Comparison of ENCODE assay signal across 8 mouse cellular contexts in genomic region chr7:70336571-70337240, GRCm38 (mm10). TPM values are rescaled to one million over a fixed set of nuclear protein-coding genes. Genes with fewer than 3 reads are reported as not detected.
DNase-seq lines count a peak whose midpoint lies in the region; ATAC-seq and TF ChIP-seq lines count a peak whose summit lies in the region.

No protein-coding gene starts in this region.

- ATAC-seq in kidney, postnatal 0 days (replicated peaks; ENCODE audit: low FRiP score, low read depth) = no peak
- no peak for ATAC-seq in intestine, embryonic 15.5 days

- no peak overlapping the region for H3K9ac ChIP-seq in kidney, postnatal 0 days (ENCODE audit: low read depth, low read length)
- no peak overlapping the region for H3K9ac ChIP-seq in intestine, embryonic 15.5 days

- no peaks in the 10 kb centered on the region for H3K27me3 ChIP-seq in kidney, postnatal 0 days (ENCODE audit: insufficient read depth, low read length)
- H3K27me3 ChIP-seq in forebrain, embryonic 10.5 days (ENCODE audit: poor library complexity, severe bottlenecking) = peaks cover 100% of the 10 kb centered on the region
- H3K27me3 ChIP-seq in intestine, embryonic 15.5 days (replicated peaks) = peaks cover 58% of the 10 kb centered on the region

- peaks cover 19% of the 10 kb centered on the region; the same call in 1 of the 2 replicates for H3K4me1 ChIP-seq in kidney, postnatal 0 days (replicated peaks; ENCODE audit: insufficient read depth, low read length)
- H3K4me1 ChIP-seq in forebrain, embryonic 10.5 days = peaks cover 79% of the 10 kb centered on the region
- peaks cover 13% of the 10 kb centered on the region; the same call in 1 of the 2 replicates for H3K4me1 ChIP-seq in intestine, embryonic 15.5 days (replicated peaks)

- DNase-seq in kidney, postnatal 0 days (ENCODE audit: low spot score) = no peak
- no peak for DNase-seq in kidney, adult 8-10 months
- DNase-seq in forebrain, embryonic 10.5 days (ENCODE audit: extremely low spot score, low spot score) = peak; percentile 37
- DNase-seq in kidney, postnatal 10 days = peak; percentile 63
- DNase-seq in retina, postnatal 1 day = peak; percentile 66
- DNase-seq in thymus, postnatal 25 days = no peak
- DNase-seq in ovary, postnatal 36 days (ENCODE audit: low spot score) = no peak

- peak; percentile 39; the same call in 1 of the 2 replicates for TF ChIP-seq CTCF in kidney, postnatal 0 days (IDR thresholded peaks at IDR 0.05; ENCODE audit: low read depth)

- H3K36me3 ChIP-seq in kidney, postnatal 0 days (ENCODE audit: insufficient read depth, low read length) = no peaks in the 10 kb centered on the region
- no peaks in the 10 kb centered on the region; the same call in 1 of the 2 replicates for H3K36me3 ChIP-seq in forebrain, embryonic 10.5 days (replicated peaks)
- H3K36me3 ChIP-seq in intestine, embryonic 15.5 days = no peaks in the 10 kb centered on the region

- peak overlapping the region; percentile 68 for H3K4me2 ChIP-seq in kidney, postnatal 0 days (ENCODE audit: low read length)
- no peak overlapping the region for H3K4me2 ChIP-seq in intestine, embryonic 15.5 days (replicated peaks)

- 33% methylated on average over 13 of the region's 13 CpGs for WGBS in kidney, postnatal 0 days
- WGBS in forebrain, embryonic 10.5 days = 6% methylated on average over 13 of the region's 13 CpGs
- WGBS in intestine, embryonic 15.5 days = 52% methylated on average over 13 of the region's 13 CpGs

- no peaks in the 10 kb centered on the region for H3K9me3 ChIP-seq in kidney, postnatal 0 days (replicated peaks; ENCODE audit: low read length)
- no peaks in the 10 kb centered on the region for H3K9me3 ChIP-seq in forebrain, embryonic 10.5 days
- H3K9me3 ChIP-seq in intestine, embryonic 15.5 days = no peaks in the 10 kb centered on the region

- peak overlapping the region; percentile 35; the same call in 1 of the 2 replicates for H3K4me3 ChIP-seq in kidney, postnatal 0 days (replicated peaks; ENCODE audit: low read depth, low read length)
- H3K4me3 ChIP-seq in forebrain, embryonic 10.5 days = peak overlapping the region; percentile 57
- H3K4me3 ChIP-seq in intestine, embryonic 15.5 days (replicated peaks) = no peak overlapping the region

- peak overlapping the region; percentile 64 for H3K27ac ChIP-seq in kidney, postnatal 0 days
- peak overlapping the region; percentile 93 for H3K27ac ChIP-seq in forebrain, embryonic 10.5 days
- H3K27ac ChIP-seq in intestine, embryonic 15.5 days = no peak overlapping the region

RNA-seq across cellular contexts. Expression of gene Nr2f2, which starts 29.8 kb away (rescaled TPM):
- polyA plus RNA-seq in kidney, postnatal 0 days (2015; fragmentation: Nextera tagmentation; extraction: Ambion mirVana) = 190 and 203 TPM in 2 replicates
- polyA plus RNA-seq in forebrain, embryonic 10.5 days (2016; fragmentation: Nextera tagmentation; extraction: Ambion mirVana) = 82.3 and 82.7 TPM in 2 replicates
- 39.4 and 46.3 TPM in 2 replicates for polyA plus RNA-seq in intestine, embryonic 15.5 days (2015; fragmentation: Nextera tagmentation; extraction: Ambion mirVana)

Comparison
In these comparisons a context has a peak if more than half of its experiments do, and no peak if none do; other contexts are left out.
1. DNase-seq: peak in forebrain, embryonic 10.5 days (single experiment), kidney, postnatal 10 days (single experiment) and retina, postnatal 1 day (single experiment); none in kidney, postnatal 0 days (single experiment), kidney, adult 8-10 months (0 of 2), thymus, postnatal 25 days (single experiment) and ovary, postnatal 36 days (single experiment).